Mouse (Mus musculus) forebrain, embryonic 15.5 days (tissue): ENCODE results near the gene Pecam1. TPM values are rescaled to one million over a fixed set of nuclear protein-coding genes. Genes with fewer than 3 reads are reported as not detected.
"Not testable (repeated sequence)": the region's sequence is repeated elsewhere in the genome, so short reads cannot be mapped to it uniquely, and the experiment has no call there.

Source experiments
- ATAC-seq: fragments of 200-750 bp; cut with Nextera tagmentation; replicated peaks from 2 replicates; pipeline ENCODE4 v1.8.0; 2017; ENCODE audit warnings: mild to moderate bottlenecking, moderate TSS enrichment, moderate library complexity
- H3K27ac ChIP-seq: fragments of 300-500 bp; sonication (generic); replicated peaks from 2 replicates; pipeline ENCODE4 v1.5.1; 2015; ENCODE audit warnings: mild to moderate bottlenecking, inconsistent platforms
- H3K27me3 ChIP-seq: fragments of 300-500 bp; sonication (generic); 2 replicates; pipeline ENCODE4 v1.6.1; 2015; ENCODE audit warnings: inconsistent platforms
- H3K36me3 ChIP-seq: fragments of 300-500 bp; sonication (generic); 2 replicates; pipeline ENCODE4 v1.6.1; 2015; ENCODE audit warnings: mild to moderate bottlenecking, inconsistent platforms
- H3K4me1 ChIP-seq: fragments of 300-500 bp; sonication (generic); 2 replicates; pipeline ENCODE4 v1.6.1; 2015; ENCODE audit warnings: inconsistent platforms
- H3K4me2 ChIP-seq: fragments of 300-500 bp; sonication (generic); replicated peaks from 2 replicates; pipeline ENCODE4 v1.6.1; 2015; ENCODE audit warnings: mild to moderate bottlenecking, inconsistent platforms
- H3K4me3 ChIP-seq: fragments of 300-500 bp; sonication (generic); 2 replicates; pipeline ENCODE4 v1.5.1; 2015; ENCODE audit warnings: mild to moderate bottlenecking, inconsistent platforms
- H3K9ac ChIP-seq: fragments of 300-500 bp; sonication (generic); replicated peaks from 2 replicates; pipeline ENCODE4 v1.6.1; 2015; ENCODE audit warnings: mild to moderate bottlenecking, inconsistent platforms
- H3K9me3 ChIP-seq: fragments of 300-500 bp; sonication (generic); 2 replicates; pipeline ENCODE4 v1.6.1; 2016; ENCODE audit warnings: inconsistent platforms
- WGBS: fragments of 180-500 bp; shearing (Covaris S2); methylation state at CpG from one replicate; pipeline ENCODE4 v1.1.7; 2015; ENCODE audit warnings: mixed read lengths; 5-methylcytosine and 5-hydroxymethylcytosine counted together
- polyA plus RNA-seq: library from polyadenylated mRNA; unstranded; fragments of >200 nt; fragmentation: Nextera tagmentation; extraction: Ambion mirVana; gene quantifications from 2 replicates; pipeline ENCODE4 v1.2.1, GENCODE M21; 2015

Pecam1 gene
- polyA plus RNA-seq, 1 experiment from 2014 or later = 12.1 TPM

- Histone ChIP-seq H3K9me3 (no peaks in the 10 kb centered on the region), H3K4me1 (no peaks in the 10 kb centered on the region), H3K4me2 (no peak overlapping the region), H3K36me3 (no peaks in the 10 kb centered on the region), H3K27me3 (no peaks in the 10 kb centered on the region), H3K4me3 (no peak overlapping the region), H3K9ac (no peak overlapping the region), H3K27ac (no peak overlapping the region)
- WGBS = 50% methylated on average over 3 of the region's 3 CpGs
- ATAC-seq = no peak
Observed at GRCm38 (mm10) chr11:106625577-106625976, 124.9 kb downstream of the Pecam1 start.

GRCm38 (mm10) chr11:106623629-106624028 is 126.8 kb downstream of the Pecam1 start:
- Histone ChIP-seq H3K9me3 (no peaks in the 10 kb centered on the region), H3K9ac (no peak overlapping the region), H3K27me3 (no peaks in the 10 kb centered on the region), H3K4me2 (no peak overlapping the region), H3K27ac (no peak overlapping the region), H3K4me1 (no peaks in the 10 kb centered on the region), H3K36me3 (no peaks in the 10 kb centered on the region), H3K4me3 (no peak overlapping the region)
- 72% methylated on average over 2 of the region's 2 CpGs for WGBS
- ATAC-seq = no peak

- H3K9me3 ChIP-seq = no peaks in the 10 kb centered on the region
- no peak overlapping the region for H3K9ac ChIP-seq
- H3K27ac ChIP-seq = no peak overlapping the region
- H3K36me3 ChIP-seq = no peaks in the 10 kb centered on the region
- WGBS = 83% methylated on average over 8 of the region's 8 CpGs
- no peak overlapping the region for H3K4me3 ChIP-seq
- no peak overlapping the region for H3K4me2 ChIP-seq
- ATAC-seq = no peak
- no peaks in the 10 kb centered on the region for H3K27me3 ChIP-seq
- H3K4me1 ChIP-seq = no peaks in the 10 kb centered on the region
Observed at GRCm38 (mm10) chr11:106622056-106622455, 128.4 kb downstream of the Pecam1 start.

- ATAC-seq, H3K9ac ChIP-seq, H3K4me3 ChIP-seq, H3K27me3 ChIP-seq, H3K4me2 ChIP-seq, H3K27ac ChIP-seq, H3K36me3 ChIP-seq, H3K9me3 ChIP-seq, H3K4me1 ChIP-seq: not testable (repeated sequence)
- 84% methylated on average over 4 of the region's 4 CpGs for WGBS
Observed at GRCm38 (mm10) chr11:106618768-106619167, 131.7 kb downstream of the Pecam1 start.

GRCm38 (mm10) chr11:106617821-106618580 is 132.4 kb downstream of the Pecam1 start:
- ATAC-seq = no peak
- Histone ChIP-seq H3K4me1 (peaks cover 6% of the 10 kb centered on the region; the same call in 1 of the 2 replicates), H3K27ac (no peak overlapping the region), H3K4me2 (no peak overlapping the region), H3K9me3 (no peaks in the 10 kb centered on the region), H3K4me3 (no peak overlapping the region), H3K27me3 (no peaks in the 10 kb centered on the region), H3K9ac (no peak overlapping the region), H3K36me3 (no peaks in the 10 kb centered on the region)
- whole genome bisulfite sequencing = 85% methylated on average over 13 of the region's 13 CpGs

- Histone ChIP-seq H3K27me3 (peaks cover 5% of the 10 kb centered on the region; the same call in 1 of the 2 replicates), H3K4me3 (no peak overlapping the region), H3K27ac (no peak overlapping the region), H3K36me3 (no peaks in the 10 kb centered on the region), H3K9ac (no peak overlapping the region), H3K4me2 (no peak overlapping the region), H3K4me1 (peaks cover 15% of the 10 kb centered on the region), H3K9me3 (no peaks in the 10 kb centered on the region)
- 77% methylated on average over 4 of the region's 4 CpGs for WGBS
- ATAC-seq = no peak
Observed at GRCm38 (mm10) chr11:106615561-106615960, 134.9 kb downstream of the Pecam1 start.

GRCm38 (mm10) chr11:106614339-106614645 is 136.1 kb downstream of the Pecam1 start:
- peaks cover 15% of the 10 kb centered on the region for H3K4me1 ChIP-seq
- no peak overlapping the region for H3K27ac ChIP-seq
- H3K9me3 ChIP-seq = no peaks in the 10 kb centered on the region
- H3K4me2 ChIP-seq = no peak overlapping the region
- H3K36me3 ChIP-seq = no peaks in the 10 kb centered on the region
- no peak overlapping the region for H3K4me3 ChIP-seq
- no peak overlapping the region for H3K9ac ChIP-seq
- WGBS = 77% methylated on average over 4 of the region's 4 CpGs
- no peak for ATAC-seq
- H3K27me3 ChIP-seq = peaks cover 5% of the 10 kb centered on the region; the same call in 1 of the 2 replicates

- no peaks in the 10 kb centered on the region for H3K36me3 ChIP-seq
- no peak for ATAC-seq
- H3K4me2 ChIP-seq = peak overlapping the region; percentile 79
- H3K9ac ChIP-seq = peak overlapping the region; percentile 80; the same call in 1 of the 2 replicates
- H3K4me1 ChIP-seq = peaks cover 15% of the 10 kb centered on the region
- peaks cover 5% of the 10 kb centered on the region; the same call in 1 of the 2 replicates for H3K27me3 ChIP-seq
- no peaks in the 10 kb centered on the region for H3K9me3 ChIP-seq
- peak overlapping the region; percentile 70 for H3K27ac ChIP-seq
- WGBS = 55% methylated on average over 15 of the region's 15 CpGs
- H3K4me3 ChIP-seq = peak overlapping the region; percentile 65
Observed at GRCm38 (mm10) chr11:106613638-106614338, 136.6 kb downstream of the Pecam1 start.

- Histone ChIP-seq H3K9me3 (no peaks in the 10 kb centered on the region), H3K9ac (peak within 1 kb of the TSS; percentile 80), H3K4me1 (peaks cover 15% of the 10 kb centered on the region), H3K36me3 (no peaks in the 10 kb centered on the region), H3K4me3 (peak within 1 kb of the TSS; percentile 65), H3K27me3 (peaks cover 5% of the 10 kb centered on the region; the same call in 1 of the 2 replicates), H3K4me2 (peak within 1 kb of the TSS; percentile 79), H3K27ac (peak within 1 kb of the TSS; percentile 70)
- peak; percentile 98 for ATAC-seq
- whole genome bisulfite sequencing = under 1% methylated on average over 33 of the region's 45 CpGs
Observed at GRCm38 (mm10) chr11:106612961-106613637, 137.3 kb downstream of the Pecam1 start, which contains the start of gene Tex2. Gene Tex2 (minus strand): TSS chr11:106613423.

GRCm38 (mm10) chr11:106612209-106612960 is 138.0 kb downstream of the Pecam1 start:
- Histone ChIP-seq H3K27me3 (peaks cover 5% of the 10 kb centered on the region; the same call in 1 of the 2 replicates), H3K9ac (peak overlapping the region; percentile 80), H3K4me2 (peak overlapping the region; percentile 79), H3K4me3 (peak overlapping the region; percentile 65), H3K27ac (peak overlapping the region; percentile 70), H3K9me3 (no peaks in the 10 kb centered on the region), H3K4me1 (peaks cover 15% of the 10 kb centered on the region), H3K36me3 (no peaks in the 10 kb centered on the region)
- peak; percentile 86; the same call in 1 of the 2 replicates for ATAC-seq
- under 1% methylated on average over 66 of the region's 67 CpGs for WGBS

GRCm38 (mm10) chr11:106609731-106610130 is 140.7 kb downstream of the Pecam1 start:
- WGBS = 75% methylated on average over 8 of the region's 8 CpGs

More at GRCm38 (mm10) chr11:106609731-106610130, 140.7 kb downstream of the Pecam1 start:
- Histone ChIP-seq H3K36me3 (0 out of 2 replicates have a peak, but pooled peaks cover under 1% of the 10 kb centered on the region), H3K4me2 (no peak overlapping the region), H3K27me3 (peaks cover 5% of the 10 kb centered on the region; the same call in 1 of the 2 replicates), H3K4me1 (peaks cover 22% of the 10 kb centered on the region), H3K27ac (no peak overlapping the region), H3K4me3 (no peak overlapping the region), H3K9me3 (no peaks in the 10 kb centered on the region), H3K9ac (no peak overlapping the region)
- ATAC-seq = no peak
